Mouse (Mus musculus): ENCODE results near the gene Isg20l2.

Gene Isg20l2

DNA sequence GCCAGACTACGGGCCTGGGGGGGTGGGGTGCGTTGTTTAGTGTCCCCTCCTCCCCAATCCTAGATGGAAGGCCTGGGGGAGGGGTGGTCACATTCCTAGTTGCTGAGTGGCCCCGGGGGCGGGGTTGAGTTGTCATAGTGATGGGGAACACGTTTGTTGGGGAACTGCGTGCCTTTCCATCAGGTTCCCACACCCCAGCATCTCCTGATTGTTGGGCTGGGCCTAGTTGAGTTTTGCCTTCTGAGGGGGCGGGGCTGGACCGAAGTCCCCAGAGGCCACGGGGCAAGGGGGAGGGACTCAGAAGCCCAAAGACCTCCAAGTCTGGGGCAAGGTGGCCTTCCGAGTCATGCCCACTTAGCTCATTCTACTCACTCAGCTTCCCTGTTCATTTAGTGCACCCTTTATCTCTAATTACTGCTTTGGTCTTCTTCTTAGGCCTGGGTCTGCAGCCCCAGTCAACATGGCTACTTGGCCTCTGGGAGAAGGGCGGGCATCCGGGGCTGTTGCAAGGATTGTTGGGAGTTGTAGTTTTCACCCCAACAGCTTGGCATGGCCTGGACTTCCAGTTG, 19.5 kb upstream of the Isg20l2 start:
- DNase-seq (ENCODE audit: low spot score in 2 of 2): peak in 1 of 2 experiments; percentile 63

DNA sequence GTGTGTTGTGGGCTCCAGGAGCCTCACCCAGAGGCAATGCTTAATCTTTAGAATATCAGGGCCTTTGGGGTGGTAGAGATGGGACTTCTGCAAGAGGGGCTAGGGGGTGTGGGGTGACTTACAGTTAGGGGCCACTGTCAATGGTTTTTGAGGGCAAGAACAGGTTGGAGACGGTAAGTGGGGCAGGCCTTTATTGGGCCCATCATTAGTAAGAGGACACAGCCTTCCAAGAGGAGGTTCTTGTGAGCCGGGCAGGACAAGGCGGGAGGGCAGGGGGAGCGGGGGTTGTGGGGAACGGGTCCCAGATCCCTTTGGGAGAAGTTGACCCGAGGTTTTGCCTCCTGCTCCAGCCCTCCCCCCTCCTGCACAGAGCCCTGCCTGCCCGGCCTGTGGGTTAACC, 16.6 kb upstream of the Isg20l2 start:
- DNase-seq (ENCODE audit: low spot score in 2 of 2): no peak

DNA sequence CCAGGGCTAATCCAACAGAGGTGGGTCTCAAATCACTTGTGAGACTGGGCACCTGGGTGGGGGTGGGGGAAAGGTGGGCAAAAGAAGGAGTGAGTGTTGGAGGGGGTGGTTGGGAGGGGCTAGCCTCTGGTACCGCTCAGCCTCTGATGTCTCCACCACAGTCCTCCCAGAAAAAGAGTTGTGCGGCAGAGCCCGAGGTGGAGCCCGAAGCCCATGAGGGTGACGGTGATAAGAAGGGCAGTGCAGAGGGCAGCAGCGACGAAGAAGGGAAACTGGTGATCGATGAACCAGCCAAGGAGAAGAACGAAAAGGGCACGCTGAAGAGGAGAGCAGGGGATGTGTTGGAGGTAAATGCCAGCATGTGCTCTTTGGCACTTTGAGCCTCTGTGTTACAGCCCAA, 16.2 kb upstream of the Isg20l2 start:
- no peak for DNase-seq (ENCODE audit: low spot score in 2 of 2)

DNA sequence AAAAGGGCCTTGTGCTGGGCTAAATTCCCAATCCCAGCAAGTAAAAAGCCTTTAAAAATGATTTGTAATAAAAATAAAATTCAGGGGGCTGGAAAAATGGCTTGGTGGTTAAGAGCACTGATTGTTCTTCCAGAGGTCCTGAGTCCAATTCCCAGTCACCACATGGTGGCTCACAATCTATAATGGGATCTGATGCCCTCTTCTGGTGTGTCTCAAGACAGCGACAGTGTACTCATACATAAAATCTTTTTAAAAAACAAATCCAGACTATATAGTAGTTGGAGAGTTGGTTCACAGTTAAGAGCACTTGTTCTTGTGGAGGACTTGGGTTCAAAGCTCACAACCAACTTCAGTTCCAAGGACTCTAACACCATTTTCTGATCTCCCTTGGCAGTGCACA, 13.1 kb upstream of the Isg20l2 start:
- DNase-seq (ENCODE audit: low spot score in 2 of 2): no peak

DNA sequence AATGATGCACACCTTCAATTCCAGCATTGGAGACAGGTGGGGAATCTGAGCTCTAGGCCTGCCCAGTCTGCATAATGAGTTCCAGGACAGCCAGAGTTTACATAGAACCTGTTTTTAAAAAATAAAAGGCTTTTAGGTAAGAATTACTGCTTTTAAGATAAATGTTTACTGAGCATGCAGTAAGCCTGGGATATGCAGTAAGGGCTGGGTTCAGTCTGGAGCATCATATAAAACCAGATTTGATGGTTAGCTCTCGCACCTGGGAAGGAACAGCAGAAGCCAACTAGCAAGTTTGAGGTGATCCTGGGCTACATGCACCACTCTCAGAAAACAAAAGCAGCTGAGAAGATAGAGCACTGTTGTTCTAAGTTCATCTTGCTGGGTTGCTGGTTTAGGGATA, 11.6 kb upstream of the Isg20l2 start:
- DNase-seq (ENCODE audit: low spot score in 2 of 2): no peak

DNA sequence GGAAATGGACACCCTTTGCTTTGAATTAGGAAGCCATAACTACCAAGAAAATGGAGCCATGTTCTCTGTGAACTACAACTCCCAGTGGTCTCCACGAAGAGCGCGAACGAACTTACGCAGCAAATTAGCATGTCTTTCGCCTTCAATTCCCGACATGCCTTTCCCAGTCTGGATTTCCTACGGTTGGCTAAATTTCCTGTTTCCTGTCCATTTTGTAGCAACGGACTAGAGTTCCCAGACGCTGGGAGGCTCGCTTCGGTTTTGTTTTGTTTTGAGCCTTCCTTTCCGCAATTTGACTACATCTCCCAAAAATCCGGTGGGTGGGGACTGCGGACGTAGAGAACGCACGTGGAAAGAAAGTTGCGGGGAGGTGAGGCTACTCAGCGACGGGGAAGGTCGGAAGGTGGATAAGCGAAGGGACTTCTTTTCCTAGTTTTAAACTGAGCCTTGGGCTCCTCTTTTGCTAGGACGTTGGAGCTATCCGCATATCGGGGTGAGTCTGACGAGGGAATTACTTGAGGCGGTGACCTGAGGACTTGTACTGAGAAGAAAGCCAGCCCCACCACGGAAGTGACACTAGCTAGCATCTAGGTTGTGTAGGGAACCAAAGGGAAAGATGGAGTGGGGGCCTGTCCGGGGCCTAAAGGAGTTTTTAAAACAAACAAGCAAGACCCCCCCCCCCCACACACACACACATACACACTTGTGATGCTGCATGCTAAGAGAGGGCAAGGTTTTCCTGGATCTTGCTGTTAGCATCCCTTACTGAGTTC, 10.6 kb upstream of the Isg20l2 start, which contains the start of gene Mrpl24:
Mrpl24 (plus strand) TSS at position 171 of the 773 bp plus-strand sequence.
- peak; percentile 61 to 70 for DNase-seq (ENCODE audit: low spot score in 2 of 2)

DNA sequence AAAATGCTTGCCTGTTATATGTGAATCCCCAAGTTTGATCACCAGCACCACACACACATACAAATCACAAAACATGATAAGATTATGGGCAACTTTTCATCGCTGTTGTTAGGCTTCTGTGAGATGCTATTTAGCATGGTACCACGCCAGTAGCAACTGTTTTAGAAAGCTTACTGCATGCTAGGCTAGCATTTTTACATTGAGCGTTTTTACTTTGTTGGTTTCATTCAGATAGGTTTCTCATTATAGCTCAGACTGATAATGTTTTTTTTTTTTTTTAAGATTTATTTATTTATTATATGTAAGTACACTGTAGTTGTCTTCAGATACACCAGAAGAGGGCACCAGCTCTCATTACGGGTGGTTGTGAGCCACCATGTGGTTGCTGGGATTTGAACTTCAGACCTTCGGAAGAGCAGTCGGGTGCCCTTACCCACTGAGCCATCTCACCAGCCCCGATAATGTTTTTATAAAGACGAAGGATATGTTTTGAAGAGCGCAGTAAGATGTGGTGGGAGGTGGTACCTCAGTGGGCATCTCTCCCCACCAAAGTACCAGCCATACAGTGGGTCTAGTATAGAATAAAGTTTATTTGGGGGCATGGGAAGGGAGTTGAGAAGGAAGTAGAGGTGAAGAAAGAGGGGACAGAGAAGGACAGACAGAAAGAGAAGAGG, 9.7 kb upstream of the Isg20l2 start:
- no peak for DNase-seq (ENCODE audit: low spot score in 2 of 2)

DNA sequence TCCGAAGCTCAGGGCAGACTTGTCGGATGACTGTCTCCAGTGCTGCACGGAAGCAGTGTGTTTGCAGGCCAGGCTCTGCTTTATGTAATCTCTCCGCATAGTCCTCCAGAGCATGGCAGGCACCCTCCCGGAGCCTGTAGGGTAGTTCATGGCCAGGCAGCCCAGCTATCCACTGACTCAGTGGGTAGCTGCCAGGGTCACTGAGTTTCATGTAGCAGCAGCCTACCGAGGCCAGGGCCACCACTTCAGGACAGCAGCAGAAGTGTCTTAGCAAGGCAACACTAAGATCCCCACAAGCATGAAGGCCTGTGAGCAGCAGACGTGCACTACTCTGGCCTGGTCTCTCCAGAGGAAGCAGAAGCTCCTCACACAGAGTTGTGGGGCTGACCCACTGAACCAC, 5.1 kb upstream of the Isg20l2 start:
- DNase-seq (ENCODE audit: low spot score in 2 of 2): no peak

DNA sequence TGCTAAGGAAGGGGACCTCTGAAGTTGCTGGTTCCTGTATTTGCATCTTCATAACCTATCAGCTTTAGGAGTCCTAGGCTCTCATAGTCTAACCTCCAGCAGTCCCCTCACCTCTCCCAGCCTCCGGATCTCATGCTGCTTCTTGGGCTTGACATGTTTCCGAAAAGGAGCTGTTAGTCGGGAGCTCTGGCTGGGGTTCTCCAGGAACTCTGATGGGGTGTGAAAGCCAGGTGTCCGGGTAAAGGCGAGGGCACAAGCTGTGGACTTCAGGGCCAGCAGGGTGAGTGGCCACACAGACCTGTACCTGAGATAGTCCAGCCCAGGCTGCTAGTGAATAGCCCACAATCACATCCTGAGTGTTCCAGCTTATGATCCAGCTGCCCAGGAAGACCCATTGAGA, 2.7 kb upstream of the Isg20l2 start:
- no peak for DNase-seq (ENCODE audit: low spot score in 2 of 2)

DNA sequence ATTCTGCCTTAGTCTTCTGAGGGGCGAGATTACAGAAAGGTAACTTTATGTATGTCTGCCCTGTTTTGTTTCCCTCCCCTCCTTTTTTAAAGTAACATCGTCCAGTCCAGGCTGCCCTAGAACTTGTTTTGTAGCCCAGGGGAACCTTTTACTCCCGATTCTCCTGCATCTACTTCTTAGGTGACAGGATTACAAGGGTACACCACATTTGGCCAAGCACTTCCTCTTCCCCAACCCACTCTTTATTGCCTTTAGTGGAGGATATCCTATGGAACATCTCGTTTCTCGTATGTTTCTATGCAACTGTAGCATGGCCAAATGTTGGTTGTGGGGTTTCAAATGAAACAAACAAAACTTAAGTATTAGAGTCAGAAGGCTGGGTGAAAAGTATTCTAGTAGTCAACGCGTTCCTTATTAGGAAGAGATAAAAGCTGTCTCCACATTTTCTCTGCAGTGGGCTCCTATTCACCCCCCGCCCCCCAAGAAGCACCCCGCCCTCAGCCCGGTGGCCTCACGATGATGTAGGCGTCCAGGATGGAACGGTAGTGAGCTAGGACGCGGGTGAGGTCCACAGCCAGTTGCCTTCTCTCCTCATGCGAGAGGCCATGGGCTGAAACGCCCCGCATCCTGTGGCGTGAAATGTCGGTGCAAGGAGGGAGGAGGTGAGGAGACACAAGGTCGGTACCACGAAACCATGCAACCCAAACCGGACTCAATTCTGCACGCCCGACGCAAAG, 605 bp upstream of the Isg20l2 start:
- no peak for DNase-seq (ENCODE audit: low spot score in 2 of 2)

DNA sequence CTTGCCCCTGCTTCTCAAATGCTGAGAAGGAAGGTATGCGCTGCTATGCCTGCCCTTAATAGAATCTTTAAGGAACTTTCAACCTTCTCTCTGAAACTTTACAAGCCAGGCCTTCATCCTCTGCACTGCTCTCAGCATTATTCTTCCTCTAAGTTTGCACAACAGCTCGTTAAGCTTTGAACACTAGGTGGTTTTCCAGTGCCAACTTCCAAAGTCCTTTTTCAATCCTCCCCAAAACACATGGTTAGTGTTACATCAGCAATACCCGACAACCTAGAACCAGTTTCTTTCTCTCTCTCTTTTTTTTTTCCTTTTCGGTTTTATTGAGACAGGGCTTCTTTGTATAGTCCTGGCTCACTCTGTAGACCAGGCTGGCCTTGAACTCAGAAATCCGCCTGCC, 3.9 kb downstream of the Isg20l2 start:
- DNase-seq (ENCODE audit: low spot score in 2 of 2): no peak

DNA sequence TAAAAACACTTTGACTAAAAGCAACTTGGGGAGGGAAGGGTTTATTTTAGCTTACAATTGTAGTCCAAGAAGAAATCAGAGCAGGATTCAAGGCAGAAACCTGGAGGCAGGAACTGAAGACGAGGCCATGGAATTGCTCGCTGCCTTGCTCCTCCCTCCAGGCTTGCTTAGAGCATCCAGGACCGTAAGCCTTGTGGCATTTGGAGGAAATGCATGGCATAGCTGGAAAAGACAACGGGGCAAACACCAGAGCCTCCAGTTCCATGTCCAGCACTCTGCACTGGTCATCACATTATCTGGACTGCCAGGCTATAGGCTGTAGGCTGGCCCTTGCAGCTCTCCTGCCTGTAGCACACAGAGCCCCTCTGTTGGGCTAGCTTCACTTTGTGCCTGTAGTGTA, 4.4 kb downstream of the Isg20l2 start:
- no peak for DNase-seq (ENCODE audit: low spot score in 2 of 2)

DNA sequence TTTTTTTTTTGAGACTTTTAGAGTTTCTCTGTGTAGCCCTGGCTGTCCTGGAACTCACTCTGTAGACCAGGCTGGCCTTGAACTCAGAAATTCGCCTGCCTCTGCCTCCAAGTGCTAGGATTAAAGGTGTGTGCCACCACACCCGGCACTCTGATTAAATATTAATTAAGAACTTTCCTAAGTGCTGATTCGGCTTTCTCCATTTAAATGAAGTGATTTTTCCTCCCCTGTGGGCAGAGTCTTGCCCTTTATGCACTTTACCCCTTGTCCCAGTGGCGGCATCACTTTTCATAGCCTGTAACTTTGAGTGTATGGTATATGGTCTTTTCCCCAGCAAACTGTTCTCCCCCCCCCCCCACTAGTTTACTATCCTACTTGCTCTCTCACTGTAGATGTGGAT, 5.1 kb downstream of the Isg20l2 start:
- no peak for DNase-seq (ENCODE audit: low spot score in 2 of 2)

DNA sequence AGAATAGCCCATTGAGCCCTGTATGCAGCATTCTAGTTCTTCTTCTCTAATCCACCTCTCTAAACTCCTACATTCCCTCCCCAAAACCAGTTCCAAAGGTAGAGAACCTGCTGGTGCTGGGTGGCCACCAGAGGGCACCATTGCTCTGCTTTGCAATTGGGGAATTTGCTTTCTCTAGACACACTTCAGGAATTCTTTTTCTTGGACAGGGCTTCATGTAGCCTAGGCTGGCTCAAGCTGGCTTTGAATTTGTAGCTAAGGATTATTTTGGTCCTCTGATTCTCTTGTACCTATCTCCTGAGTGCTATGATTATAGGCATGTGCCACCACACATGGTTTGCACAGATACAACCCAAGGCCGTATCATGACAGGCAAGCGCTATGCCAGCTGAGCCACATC, 5.7 kb downstream of the Isg20l2 start:
- DNase-seq (ENCODE audit: low spot score in 2 of 2): peak; percentile 66 to 88

DNA sequence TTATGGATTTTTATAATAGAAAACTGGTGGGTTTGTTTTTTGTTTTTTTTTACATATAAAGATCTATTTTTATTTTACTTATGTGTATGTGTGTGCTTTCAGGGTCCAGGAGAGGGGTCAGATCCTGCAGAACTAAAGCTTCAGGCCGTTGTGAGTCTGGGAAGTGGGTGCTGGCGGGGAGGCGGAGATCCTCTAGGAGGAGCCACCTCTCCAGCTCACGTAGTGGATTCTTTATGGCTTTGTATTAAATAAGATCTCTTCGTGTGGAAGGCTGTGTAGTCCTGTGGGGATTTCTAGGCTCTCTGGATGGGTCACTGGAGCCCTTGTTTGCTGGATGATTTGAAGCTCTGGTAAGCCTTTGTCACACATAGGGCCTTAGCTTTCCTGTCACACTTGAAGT, 10.5 kb downstream of the Isg20l2 start:
- no peak for DNase-seq (ENCODE audit: low spot score in 2 of 2)

DNA sequence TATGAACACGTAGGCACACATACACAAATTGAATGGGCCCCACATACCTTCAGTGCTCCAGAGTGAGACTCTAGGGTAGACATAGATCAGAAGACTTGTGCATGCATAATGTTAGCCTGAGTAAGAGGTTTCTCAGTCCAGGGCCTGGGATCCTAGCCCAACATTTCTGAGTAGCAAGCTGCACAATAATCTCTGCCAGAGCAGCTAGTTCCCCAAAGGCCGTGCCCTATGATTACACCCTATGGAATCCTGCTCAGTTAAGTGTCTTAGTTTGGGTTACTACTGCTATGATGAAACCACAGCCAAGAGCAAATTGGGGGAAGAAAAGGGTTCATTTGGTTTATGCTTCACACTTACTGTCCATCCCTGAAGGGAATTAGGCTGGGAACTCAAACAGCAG, 12.4 kb downstream of the Isg20l2 start:
- no peak for DNase-seq (ENCODE audit: low spot score in 2 of 2)

DNA sequence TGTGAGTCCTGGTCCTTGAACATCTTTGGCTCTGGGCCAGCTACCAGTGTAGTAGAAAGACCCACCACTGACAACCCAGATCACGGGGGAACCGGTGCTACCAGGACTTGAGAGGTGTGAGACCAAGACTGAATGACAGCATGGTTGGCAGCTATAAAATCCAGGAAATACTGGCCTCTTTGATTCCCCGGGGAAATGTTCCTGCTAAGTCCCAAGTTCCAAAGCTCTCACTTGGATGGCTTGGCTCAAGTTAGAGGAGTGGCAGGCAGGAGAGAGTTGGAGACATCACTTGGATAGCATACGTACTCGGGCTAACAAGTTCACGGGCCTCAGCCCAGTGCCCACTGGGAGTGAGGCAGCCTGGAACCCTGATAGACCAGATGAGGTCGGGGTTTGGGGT, 13.5 kb downstream of the Isg20l2 start:
- no peak for DNase-seq (ENCODE audit: low spot score in 2 of 2)

DNA sequence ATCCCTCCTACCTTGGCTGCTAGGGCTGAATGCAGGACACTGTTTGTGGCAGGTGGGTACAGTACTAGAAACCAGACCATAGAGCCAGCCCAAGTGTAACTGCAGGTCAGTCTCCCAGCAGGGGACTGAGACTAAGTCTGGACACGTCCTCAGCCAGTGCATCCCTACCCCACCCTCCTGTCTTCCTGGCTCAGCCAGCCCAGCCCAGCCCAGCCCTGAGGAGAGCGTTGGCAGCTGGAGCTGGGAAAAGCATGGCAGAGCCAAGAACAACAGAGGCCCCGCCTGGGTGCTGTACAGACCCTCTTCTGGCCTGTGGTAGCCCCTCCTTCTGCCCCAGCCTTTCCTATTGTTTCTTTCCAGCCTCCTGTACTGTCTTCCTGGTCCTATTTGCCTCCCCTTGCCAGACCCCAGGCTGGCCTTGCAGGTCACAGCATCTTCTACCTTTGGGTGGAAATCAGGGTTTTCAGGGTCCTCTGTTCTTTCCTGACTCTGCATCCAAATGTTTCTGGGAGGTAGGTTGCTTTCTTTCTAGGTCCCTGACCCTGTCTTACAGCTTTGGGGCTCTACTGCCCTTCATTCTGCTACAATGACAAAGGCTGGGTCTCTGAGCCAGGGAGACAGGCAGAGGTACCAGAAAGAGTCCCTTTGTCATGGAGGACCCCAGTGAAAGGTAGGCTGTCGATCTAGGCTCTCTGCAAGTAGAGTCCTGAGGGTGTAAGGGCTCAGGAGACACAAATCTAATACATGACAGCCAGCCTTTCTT, 14.9 kb downstream of the Isg20l2 start:
- no peak for DNase-seq (ENCODE audit: low spot score in 2 of 2)

DNA sequence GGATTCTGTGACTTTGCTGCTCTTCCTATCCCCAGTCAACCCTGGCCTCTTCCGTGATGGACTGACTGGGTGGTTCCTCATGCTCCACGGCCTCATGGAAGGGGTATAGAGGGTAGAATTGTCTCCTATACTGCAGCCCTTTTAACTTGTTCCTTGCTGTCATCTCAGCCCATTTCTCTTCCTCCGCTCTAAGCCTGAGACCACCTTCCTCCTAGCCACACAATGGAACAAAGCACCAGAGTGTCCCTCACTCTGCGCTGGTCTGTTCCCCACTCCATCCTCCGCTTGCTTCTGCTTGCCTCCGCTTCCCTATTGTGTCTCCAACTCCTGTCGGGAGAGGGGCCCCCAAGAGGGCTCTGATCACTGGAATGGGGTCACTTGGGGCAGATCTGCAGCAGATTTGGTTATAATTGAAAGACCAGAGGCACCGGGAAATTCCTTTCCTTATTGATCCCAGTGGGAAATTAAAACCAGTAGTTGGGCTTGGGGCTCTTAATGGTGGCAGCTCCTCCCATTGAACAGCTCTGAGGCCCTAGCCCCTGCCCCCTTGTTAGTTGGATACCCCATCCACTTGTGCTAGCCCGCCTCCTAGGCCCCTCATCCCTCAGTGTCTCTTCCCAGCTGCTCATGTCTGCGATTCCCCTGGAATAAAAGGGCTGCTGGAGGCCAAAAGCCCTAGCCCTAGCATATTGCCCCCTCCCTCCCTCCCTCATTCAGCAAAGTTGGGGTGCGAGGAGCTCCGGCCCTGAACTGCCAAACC, 15.8 kb downstream of the Isg20l2 start:
- no peak for DNase-seq (ENCODE audit: low spot score in 2 of 2)

DNA sequence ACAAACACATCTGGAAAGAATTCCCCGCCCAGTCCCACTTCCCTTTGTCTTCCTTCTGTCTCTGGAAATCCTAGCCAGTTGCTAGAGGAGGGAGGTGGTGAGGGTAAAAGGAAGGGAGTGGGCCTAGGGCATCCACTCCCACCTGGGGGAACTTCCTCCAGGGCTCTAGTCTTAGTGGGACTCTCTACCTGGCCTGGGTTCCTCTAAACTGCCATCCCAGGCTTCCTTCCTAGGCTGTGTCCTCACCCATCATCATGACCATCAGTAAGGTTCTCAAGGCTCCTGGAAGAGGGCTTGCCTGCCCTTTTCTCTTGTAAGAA, 16.4 kb downstream of the Isg20l2 start:
- DNase-seq (ENCODE audit: low spot score in 2 of 2): no peak
